In the genomic region with DNA sequence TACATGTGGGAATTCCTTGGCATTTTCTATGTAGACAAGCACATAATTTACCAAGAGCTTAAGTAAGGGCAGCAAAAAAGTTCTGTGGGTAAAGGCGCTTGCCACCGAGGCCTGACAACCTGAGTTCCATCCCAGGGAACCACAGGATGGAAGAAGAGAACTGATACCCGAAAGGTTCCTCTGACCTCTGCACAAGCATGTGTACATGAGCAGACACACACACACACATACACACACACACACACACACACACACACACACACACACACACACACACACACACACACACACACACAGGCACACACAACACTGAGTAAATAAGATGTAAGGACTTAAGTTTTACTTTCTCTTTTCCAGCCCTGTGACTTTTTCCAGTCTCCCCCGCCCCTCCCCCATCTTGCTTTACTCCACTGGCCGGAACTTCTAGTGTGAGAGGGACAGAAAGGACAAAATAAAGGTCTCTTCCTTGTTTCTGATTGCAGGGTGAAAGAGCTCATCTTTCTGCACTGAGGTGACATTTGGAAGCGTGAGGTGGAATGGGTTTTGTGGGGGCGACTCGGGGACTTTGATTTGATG, we compare ENCODE assay signal across 12 mouse cellular contexts. TPM values are rescaled to one million over a fixed set of nuclear protein-coding genes. Genes with fewer than 3 reads are reported as not detected.
DNase-seq lines count a peak whose midpoint lies in the region; ATAC-seq and TF ChIP-seq lines count a peak whose summit lies in the region.
"Had no signal": no experiment of that assay in that cellular context is flagged by ENCODE, and none has a peak within 500 bp of the region (broad histone marks: within the 10 kb centered on the region; RNA-seq: fewer than 3 reads in every experiment).

No protein-coding gene starts in this region.

- no peak overlapping the region for H3K9ac ChIP-seq in forebrain, embryonic 14.5 days (ENCODE audit: low read length)
- no peak overlapping the region for H3K9ac ChIP-seq in forebrain, embryonic 15.5 days (replicated peaks)
- H3K9ac ChIP-seq in liver, embryonic 14.5 days (replicated peaks) = no peak overlapping the region

- no peak for ATAC-seq in forebrain, embryonic 14.5 days
- ATAC-seq in forebrain, embryonic 15.5 days (replicated peaks) = no peak
- ATAC-seq in liver, embryonic 14.5 days (ENCODE audit: insufficient read depth) = no peak

- H3K27me3 ChIP-seq in forebrain, embryonic 14.5 days (replicated peaks; ENCODE audit: control insufficient read depth, insufficient read depth, low read length) = no peaks in the 10 kb centered on the region
- no peaks in the 10 kb centered on the region for H3K27me3 ChIP-seq in forebrain, embryonic 15.5 days
- H3K27me3 ChIP-seq in liver, embryonic 14.5 days (ENCODE audit: control insufficient read depth, insufficient read depth, low read length) = no peaks in the 10 kb centered on the region

- H3K9me3 ChIP-seq in forebrain, embryonic 14.5 days (replicated peaks; ENCODE audit: control insufficient read depth, low read length) = no peaks in the 10 kb centered on the region
- no peaks in the 10 kb centered on the region for H3K9me3 ChIP-seq in forebrain, embryonic 15.5 days
- H3K9me3 ChIP-seq in liver, embryonic 14.5 days (ENCODE audit: control insufficient read depth, low read length) = no peaks in the 10 kb centered on the region

- no peaks in the 10 kb centered on the region for H3K36me3 ChIP-seq in forebrain, embryonic 14.5 days (ENCODE audit: control insufficient read depth, insufficient read depth, low read length)
- H3K36me3 ChIP-seq in forebrain, embryonic 15.5 days = no peaks in the 10 kb centered on the region
- H3K36me3 ChIP-seq in liver, embryonic 14.5 days (replicated peaks; ENCODE audit: control insufficient read depth, insufficient read depth, low read depth) = no peaks in the 10 kb centered on the region

- H3K4me3 ChIP-seq in forebrain, embryonic 14.5 days (ENCODE audit: low read depth, low read length) = no peak overlapping the region
- H3K4me3 ChIP-seq in forebrain, embryonic 15.5 days = no peak overlapping the region
- H3K4me3 ChIP-seq in liver, embryonic 14.5 days (ENCODE audit: insufficient read depth in 1 of 2, low read depth in 2 of 2, low read length in 2 of 2) = no peak overlapping the region

- DNase-seq in forebrain, embryonic 14.5 days (ENCODE audit: low spot score) = no peak
- DNase-seq in kidney, postnatal 25 days = peak; percentile 68 to 72
- no peak for DNase-seq in kidney, adult 11 months
- peak; percentile 17 to 34 for DNase-seq in B cell, adult 2 months
- DNase-seq in liver, embryonic 14.5 days (ENCODE audit: low read depth in 3 of 3, low spot score in 3 of 3) = no peak
- no peak for DNase-seq in frontal cortex, postnatal 25 days (ENCODE audit: low spot score in 2 of 2)
- DNase-seq in frontal cortex, adult 2 months (ENCODE audit: extremely low spot score in 1 of 2, low spot score in 1 of 2) = no peak
- DNase-seq: cerebellum, adult 9-11 months; heart, postnatal 36 days; left cerebral cortex, postnatal 4 days had no signal

- H3K4me2 ChIP-seq in forebrain, embryonic 14.5 days (ENCODE audit: low read length) = no peak overlapping the region
- no peak overlapping the region for H3K4me2 ChIP-seq in forebrain, embryonic 15.5 days (replicated peaks)
- peak overlapping the region; percentile 1; the same call in 1 of the 2 replicates for H3K4me2 ChIP-seq in liver, embryonic 14.5 days (ENCODE audit: low read depth)

- H3K27ac ChIP-seq in forebrain, embryonic 14.5 days (ENCODE audit: low read depth, low read length) = peak overlapping the region; percentile 81; the same call in 1 of the 2 replicates
- H3K27ac ChIP-seq in forebrain, embryonic 15.5 days (replicated peaks) = no peak overlapping the region
- H3K27ac ChIP-seq in liver, embryonic 14.5 days = no peak overlapping the region
- H3K27ac ChIP-seq: macrophage had no signal

- H3K4me1 ChIP-seq in forebrain, embryonic 14.5 days (ENCODE audit: control insufficient read depth, insufficient read depth, low read length) = peaks cover 20% of the 10 kb centered on the region
- H3K4me1 ChIP-seq in forebrain, embryonic 15.5 days = peaks cover 26% of the 10 kb centered on the region
- H3K4me1 ChIP-seq in liver, embryonic 14.5 days (replicated peaks; ENCODE audit: control insufficient read depth in 2 of 2, insufficient read depth in 2 of 2, low read length in 1 of 2) = 0 out of 4 replicates have a peak, but pooled peaks cover 0 to 6% of the 10 kb centered on the region in 2 experiments

- no peak for TF ChIP-seq EP300 in liver, embryonic 14.5 days (IDR thresholded peaks at IDR 0.05; ENCODE audit: low read depth)

- WGBS in forebrain, embryonic 14.5 days = 78% methylated on average over 8 of the region's 8 CpGs
- 73% methylated on average over 8 of the region's 8 CpGs for WGBS in forebrain, embryonic 15.5 days
- WGBS in liver, embryonic 14.5 days (ENCODE audit: insufficient replicate concordance) = 44% methylated on average over 8 of the region's 8 CpGs

- no peak for TF ChIP-seq CTCF in liver, embryonic 14.5 days (IDR thresholded peaks at IDR 0.05; ENCODE audit: low read depth)

RNA-seq across cellular contexts. Expression of a gene that starts 32.2 kb away (rescaled TPM):
- 7.4 and 7.7 TPM in 2 replicates for polyA plus RNA-seq in forebrain, embryonic 14.5 days (2014; fragmentation: Nextera tagmentation; extraction: Ambion mirVana)
- 6.5 and 8.1 TPM in 2 replicates for polyA plus RNA-seq in forebrain, embryonic 15.5 days (2015; fragmentation: Nextera tagmentation; extraction: Ambion mirVana)
- polyA plus RNA-seq in liver, embryonic 14.5 days (2012; rRNA removed) = 4.6 and 5.1 TPM in 2 replicates
- 5.1 and 6.1 TPM in 2 replicates for polyA plus RNA-seq in liver, embryonic 14.5 days (2014; fragmentation: Nextera tagmentation; extraction: Ambion mirVana)
- 12.3 and 13.5 TPM in 2 replicates for polyA plus RNA-seq in frontal cortex, adult 2 months (2012; rRNA removed)
- polyA plus RNA-seq: macrophage had no signal

Comparison
In these comparisons a context has a peak if more than half of its experiments do, and no peak if none do; other contexts are left out.
1. DNase-seq: peak in kidney, postnatal 25 days (2 of 2) and B cell, adult 2 months (2 of 2); none in forebrain, embryonic 14.5 days (single experiment), kidney, adult 11 months (single experiment), liver, embryonic 14.5 days (0 of 3), frontal cortex, postnatal 25 days (0 of 2) and frontal cortex, adult 2 months (0 of 2).